Mouse (Mus musculus) liver, postnatal 0 days (tissue): ENCODE data around the gene Gng12. TPM values are rescaled to one million over a fixed set of nuclear protein-coding genes. Genes with fewer than 3 reads are reported as not detected.

Source experiments
- ATAC-seq: fragments of 200-750 bp; cut with Nextera tagmentation; 2 replicates; pipeline ENCODE4 v1.8.0; 2017; ENCODE audit warnings: mild to moderate bottlenecking, moderate library complexity
- DNase-seq: peaks from one replicate; pipeline ENCODE4 v3.0.0-alpha.2; 2016
- H3K27ac ChIP-seq: fragments of 300-500 bp; sonication (generic); 2 replicates; pipeline ENCODE4 v1.5.1; 2014; ENCODE audit warnings: antibody characterized with exemption, moderate library complexity, mild to moderate bottlenecking, low read depth
- H3K27me3 ChIP-seq: fragments of 300-500 bp; sonication (generic); 2 replicates; pipeline ENCODE4 v1.6.1; 2014; ENCODE audit warnings: low read length, control low read depth, mixed read lengths; ENCODE audit not compliant: insufficient read depth
- H3K36me3 ChIP-seq: fragments of 300-500 bp; sonication (generic); replicated peaks from 2 replicates; pipeline ENCODE4 v1.6.1; 2014; ENCODE audit warnings: mild to moderate bottlenecking, control low read depth, low read length, moderate library complexity, mixed read lengths; ENCODE audit not compliant: insufficient read depth
- H3K4me1 ChIP-seq: fragments of 300-500 bp; sonication (generic); 2 replicates; pipeline ENCODE4 v1.6.1; 2014; ENCODE audit warnings: antibody characterized with exemption, mild to moderate bottlenecking, control low read depth; ENCODE audit not compliant: insufficient read depth
- H3K4me2 ChIP-seq: fragments of 300-500 bp; sonication (generic); 2 replicates; pipeline ENCODE4 v1.6.1; 2014; ENCODE audit warnings: low read depth, mild to moderate bottlenecking, low read length, moderate library complexity, mixed read lengths
- H3K4me3 ChIP-seq: fragments of 300-500 bp; sonication (generic); 2 replicates; pipeline ENCODE4 v1.5.1; 2014; ENCODE audit warnings: low read depth, low read length
- H3K9ac ChIP-seq: fragments of 300-500 bp; sonication (generic); replicated peaks from 2 replicates; pipeline ENCODE4 v1.6.1; 2014; ENCODE audit warnings: mild to moderate bottlenecking, moderate library complexity
- H3K9me3 ChIP-seq: fragments of 300-500 bp; sonication (generic); 2 replicates; pipeline ENCODE4 v1.6.1; 2016; ENCODE audit warnings: mild to moderate bottlenecking, control low read depth, low read length, mixed read lengths
- CTCF ChIP-seq: sonication (generic); IDR thresholded peaks from 2 replicates; pipeline ENCODE4 v1.5.1; 2016; ENCODE audit warnings: antibody characterized with exemption, low read depth
- EP300 ChIP-seq: IDR thresholded peaks from 2 replicates; pipeline ENCODE4 v1.6.1; 2016; ENCODE audit warnings: antibody characterized with exemption, low read depth, mild to moderate bottlenecking
- WGBS: fragments of 180-500 bp; shearing (Covaris S2); extraction: QIAGEN DNeasy Blood & Tissue Kit; methylation state at CpG from one replicate; pipeline ENCODE4 v1.1.7; 2014; ENCODE audit not compliant: insufficient replicate concordance; 5-methylcytosine and 5-hydroxymethylcytosine counted together
- polyA plus RNA-seq: library from polyadenylated mRNA; unstranded; fragments of >200 nt; fragmentation: Nextera tagmentation; extraction: Ambion mirVana; gene quantifications from 2 replicates; pipeline ENCODE4 v1.2.1, GENCODE M21; 2015

The Gng12 gene
- polyA plus RNA-seq, 1 experiment from 2014 or later: 39.4 TPM

GRCm38 (mm10) chr6:66984672-66985071 lies 88.5 kb downstream of the Gng12 start:
- ATAC-seq (no peak), DNase-seq (no peak)
- Histone ChIP-seq H3K9me3 (no peaks in the 10 kb centered on the region), H3K4me1 (peaks cover 33% of the 10 kb centered on the region), H3K9ac (no peak overlapping the region), H3K4me3 (no peak overlapping the region), H3K36me3 (no peaks in the 10 kb centered on the region), H3K27ac (no peak overlapping the region), H3K27me3 (no peaks in the 10 kb centered on the region), H3K4me2 (no peak overlapping the region)
- TF ChIP-seq EP300 (no peak), CTCF (no peak)
- 73% methylated on average over 3 of the region's 3 CpGs for WGBS

- Histone ChIP-seq H3K9ac (no peak overlapping the region), H3K4me3 (no peak overlapping the region), H3K4me1 (peaks cover 25% of the 10 kb centered on the region), H3K4me2 (no peak overlapping the region), H3K27me3 (no peaks in the 10 kb centered on the region), H3K36me3 (no peaks in the 10 kb centered on the region), H3K27ac (no peak overlapping the region), H3K9me3 (no peaks in the 10 kb centered on the region)
- DNase-seq: no peak
- 69% methylated on average over 7 of the region's 7 CpGs for WGBS
- ATAC-seq: no peak
- TF ChIP-seq EP300: no peak
- no peak for TF ChIP-seq CTCF
These were observed 89.3 kb downstream of the Gng12 start for GRCm38 (mm10) chr6:66985500-66985899.

- ATAC-seq: no peak
- WGBS: 84% methylated on average over 12 of the region's 12 CpGs
- Histone ChIP-seq H3K27ac (no peak overlapping the region), H3K36me3 (no peaks in the 10 kb centered on the region), H3K27me3 (no peaks in the 10 kb centered on the region), H3K4me3 (no peak overlapping the region), H3K9ac (no peak overlapping the region), H3K4me2 (no peak overlapping the region), H3K9me3 (no peaks in the 10 kb centered on the region), H3K4me1 (peaks cover 21% of the 10 kb centered on the region)
- no peak for DNase-seq
- no peak for TF ChIP-seq CTCF
- TF ChIP-seq EP300: no peak
These were observed 89.9 kb downstream of the Gng12 start for GRCm38 (mm10) chr6:66986063-66986462.

GRCm38 (mm10) chr6:66987643-66988042 lies 91.4 kb downstream of the Gng12 start:
- H3K27ac ChIP-seq: no peak overlapping the region
- H3K27me3 ChIP-seq: no peaks in the 10 kb centered on the region
- no peaks in the 10 kb centered on the region for H3K9me3 ChIP-seq
- no peak overlapping the region for H3K9ac ChIP-seq
- 50% methylated on average over 3 of the region's 3 CpGs for WGBS
- peaks cover 11% of the 10 kb centered on the region for H3K4me1 ChIP-seq
- H3K36me3 ChIP-seq: no peaks in the 10 kb centered on the region
- ATAC-seq (peak; percentile 87), DNase-seq (peak; percentile 61)
- H3K4me3 ChIP-seq: no peak overlapping the region
- TF ChIP-seq EP300 (no peak), CTCF (no peak)
- H3K4me2 ChIP-seq: no peak overlapping the region

DNA sequence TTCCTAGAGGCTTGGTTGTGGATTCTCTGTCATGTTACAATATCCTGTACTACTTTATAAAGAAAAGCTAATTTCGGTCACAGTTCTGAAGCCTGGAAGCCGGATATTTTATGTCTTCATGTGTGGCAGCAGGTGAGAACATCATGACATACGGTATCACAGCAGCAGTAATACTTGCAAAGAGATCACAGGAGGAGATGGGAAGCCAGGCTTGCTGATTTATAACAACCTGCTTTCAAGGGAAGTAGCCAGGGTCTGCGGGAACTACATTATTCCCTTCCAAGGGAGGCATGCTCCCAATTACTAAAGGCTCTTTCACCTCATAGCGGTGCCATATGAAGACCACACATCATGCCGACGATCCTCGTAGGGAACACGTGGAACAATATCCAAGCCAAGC lies 92.2 kb downstream of the Gng12 start:
- peaks cover 11% of the 10 kb centered on the region for H3K4me1 ChIP-seq
- 0 out of 2 replicates have a peak overlapping the region, but pooled peaks have one; percentile 7 for H3K27ac ChIP-seq

GRCm38 (mm10) chr6:66989037-66989436 lies 92.8 kb downstream of the Gng12 start:
- 54% methylated on average over 6 of the region's 6 CpGs for WGBS
- Histone ChIP-seq H3K4me3 (no peak overlapping the region), H3K27ac (no peak overlapping the region), H3K36me3 (no peaks in the 10 kb centered on the region), H3K9ac (no peak overlapping the region), H3K4me2 (no peak overlapping the region), H3K9me3 (no peaks in the 10 kb centered on the region), H3K4me1 (peaks cover 8% of the 10 kb centered on the region), H3K27me3 (no peaks in the 10 kb centered on the region)
- TF ChIP-seq EP300 (peak; percentile 70), CTCF (no peak)
- DNase-seq (no peak), ATAC-seq (peak; percentile 22)

More for the DNA sequence above, 92.2 kb downstream of the Gng12 start:
- no peaks in the 10 kb centered on the region for H3K27me3 ChIP-seq
- no peak overlapping the region for H3K9ac ChIP-seq
- no peaks in the 10 kb centered on the region for H3K9me3 ChIP-seq
- 92% methylated on average over 9 of the region's 9 CpGs for WGBS
- ATAC-seq (no peak), DNase-seq (no peak)
- TF ChIP-seq EP300 (no peak), CTCF (no peak)
- no peaks in the 10 kb centered on the region for H3K36me3 ChIP-seq
- no peak overlapping the region for H3K4me2 ChIP-seq
- H3K4me3 ChIP-seq: no peak overlapping the region

DNA sequence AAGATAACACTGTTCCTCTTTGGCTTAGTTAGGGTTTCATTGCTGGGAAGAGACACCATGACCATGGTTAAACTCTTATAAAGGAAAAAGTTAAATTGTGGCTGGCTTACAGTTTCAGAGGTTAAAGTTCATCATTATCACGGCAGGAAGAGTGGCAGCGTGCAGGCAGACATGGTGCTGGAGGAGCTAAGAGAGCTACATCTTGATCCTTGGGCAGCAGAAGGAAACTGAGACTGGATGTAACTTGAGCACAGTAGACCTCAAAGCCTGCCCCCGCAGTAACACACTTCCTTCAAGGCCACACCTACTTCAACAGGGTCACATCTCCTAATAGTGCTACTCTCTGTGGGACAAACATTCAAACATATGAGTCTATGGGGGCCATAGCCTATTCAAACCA lies 93.3 kb downstream of the Gng12 start:
- WGBS: 38% methylated on average over 3 of the region's 3 CpGs
- H3K27ac ChIP-seq: no peak overlapping the region
- no peak for DNase-seq

More for the DNA sequence above, 93.3 kb downstream of the Gng12 start:
- Histone ChIP-seq H3K4me2 (no peak overlapping the region), H3K9ac (no peak overlapping the region), H3K9me3 (no peaks in the 10 kb centered on the region), H3K27me3 (no peaks in the 10 kb centered on the region), H3K4me3 (no peak overlapping the region), H3K36me3 (no peaks in the 10 kb centered on the region), H3K4me1 (peaks cover 5% of the 10 kb centered on the region)
- TF ChIP-seq CTCF: no peak
- TF ChIP-seq EP300: no peak
- ATAC-seq: no peak
